Mouse (Mus musculus) CH12.LX (cell line): ENCODE measurements around the gene Tmem97. TPM values are rescaled to one million over a fixed set of nuclear protein-coding genes. Genes with fewer than 3 reads are reported as not detected.

Source experiments
- DNase-seq: peaks from one replicate; pipeline ENCODE4 v3.0.0-alpha.2; 2013; ENCODE audit errors: extremely low read depth
- H3K27ac ChIP-seq: 2 replicates; pipeline ENCODE4 v1.5.1; 2012; ENCODE audit warnings: low read depth, mild to moderate bottlenecking, control low read depth, moderate library complexity; ENCODE audit not compliant: insufficient read depth
- H3K27me3 ChIP-seq: replicated peaks from 2 replicates; pipeline ENCODE3; 2012; ENCODE audit warnings: inconsistent platforms
- H3K36me3 ChIP-seq, 2 experiments: replicated peaks in 1 of 2; 2 replicates each; pipeline versions ENCODE3 to v1.6.1; 2012; ENCODE audit warnings: inconsistent platforms in 1 of 2, low read length in 1 of 2, mild to moderate bottlenecking in 1 of 2, mixed read lengths in 1 of 2, moderate library complexity in 1 of 2; ENCODE audit not compliant: control insufficient read depth in 1 of 2, insufficient read depth in 1 of 2
- H3K4me1 ChIP-seq, 2 experiments: 2 replicates each; pipeline ENCODE4 v1.6.1; 2012; ENCODE audit warnings: inconsistent platforms in 1 of 2, moderate library complexity in 1 of 2; ENCODE audit not compliant: insufficient read depth in 2 of 2, control insufficient read depth in 1 of 2
- H3K4me2 ChIP-seq: 2 replicates; pipeline ENCODE4 v1.6.1; 2012; ENCODE audit warnings: low read depth, mild to moderate bottlenecking, control low read depth; ENCODE audit not compliant: poor library complexity, insufficient read depth, severe bottlenecking
- H3K4me3 ChIP-seq, 3 experiments: fragments of 150-350 bp in 1 of 3; sonication (generic) in 1 of 3; replicated peaks in 1 of 3; 2 replicates each; pipeline versions ENCODE3 to v1.5.1; 2011 to 2012; ENCODE audit warnings: low read depth in 2 of 3, low read length in 2 of 3, mild to moderate bottlenecking in 2 of 3, moderate library complexity in 2 of 3, control low read depth in 1 of 3, improper control_type of control experiment in 1 of 3, inconsistent platforms in 1 of 3, mixed read lengths in 1 of 3; ENCODE audit not compliant: poor library complexity in 1 of 3
- H3K79me2 ChIP-seq: replicated peaks from 2 replicates; pipeline ENCODE4 v1.6.1; 2012; ENCODE audit warnings: mild to moderate bottlenecking, moderate library complexity; ENCODE audit not compliant: control insufficient read depth, poor library complexity, insufficient read depth, severe bottlenecking; ENCODE audit errors: extremely low read depth
- H3K9ac ChIP-seq: 2 replicates; pipeline ENCODE4 v1.6.1; 2012; ENCODE audit warnings: low read depth, mild to moderate bottlenecking, control low read depth, moderate library complexity; ENCODE audit not compliant: insufficient read depth
- H3K9me3 ChIP-seq: replicated peaks from 2 replicates; pipeline ENCODE3; 2012; ENCODE audit warnings: low read length, inconsistent platforms, mixed read lengths
- CHD2 ChIP-seq: IDR thresholded peaks from 2 replicates; pipeline ENCODE4 v1.6.1; 2011; ENCODE audit warnings: low read length, improper control_type of control experiment
- ELF1 ChIP-seq: IDR thresholded peaks from 2 replicates; pipeline ENCODE4 v1.6.1; 2014; ENCODE audit warnings: low read depth, mild to moderate bottlenecking, inconsistent platforms, low read length, improper control_type of control experiment
- ETS1 ChIP-seq: conservative IDR thresholded peaks from 2 replicates; pipeline ENCODE4 v1.6.1; 2012; ENCODE audit warnings: low read depth, mild to moderate bottlenecking, inconsistent platforms, low read length, improper control_type of control experiment, moderate library complexity
- GABPA ChIP-seq: IDR thresholded peaks from 2 replicates; pipeline ENCODE4 v1.6.1; 2012; ENCODE audit warnings: low read depth, low read length, improper control_type of control experiment, inconsistent platforms; ENCODE audit not compliant: insufficient replicate concordance
- JUN ChIP-seq: IDR thresholded peaks from 2 replicates; pipeline ENCODE4 v1.6.1; 2011; ENCODE audit warnings: low read depth, mild to moderate bottlenecking, low read length, improper control_type of control experiment, moderate library complexity; ENCODE audit not compliant: insufficient read depth
- KAT2A ChIP-seq: IDR thresholded peaks from 2 replicates; pipeline ENCODE4 v1.6.1; 2012; ENCODE audit warnings: low read length, improper control_type of control experiment, inconsistent platforms; ENCODE audit not compliant: insufficient replicate concordance
- MAFK ChIP-seq: IDR thresholded peaks from 2 replicates; pipeline ENCODE4 v1.6.1; 2011; ENCODE audit warnings: low read length, improper control_type of control experiment; ENCODE audit not compliant: insufficient replicate concordance
- MAZ ChIP-seq: IDR thresholded peaks from 2 replicates; pipeline ENCODE4 v1.6.1; 2012; ENCODE audit warnings: low read depth, mild to moderate bottlenecking, inconsistent platforms, low read length, improper control_type of control experiment, moderate library complexity
- MEF2A ChIP-seq: IDR thresholded peaks from 2 replicates; pipeline ENCODE4 v1.6.1; 2014; ENCODE audit warnings: low read depth, mild to moderate bottlenecking, inconsistent platforms, low read length, improper control_type of control experiment, borderline replicate concordance
- NELFE ChIP-seq: IDR thresholded peaks from 2 replicates; pipeline ENCODE4 v1.6.1; 2011; ENCODE audit warnings: low read depth, low read length, improper control_type of control experiment
- NRF1 ChIP-seq: IDR thresholded peaks from 2 replicates; pipeline ENCODE4 v1.6.1; 2014; ENCODE audit warnings: low read depth, mild to moderate bottlenecking, inconsistent platforms, low read length, improper control_type of control experiment, moderate library complexity
- PAX5 ChIP-seq: IDR thresholded peaks from 2 replicates; pipeline ENCODE4 v1.6.1; 2012; ENCODE audit warnings: low read length, inconsistent platforms, mixed read lengths
- POLR2A ChIP-seq: IDR thresholded peaks from 2 replicates; pipeline ENCODE4 v1.6.1; 2011; ENCODE audit warnings: low read depth, mild to moderate bottlenecking, improper control_type of control experiment, low read length
- POLR2AphosphoS2 ChIP-seq: IDR thresholded peaks from 2 replicates; pipeline ENCODE4 v1.6.1; 2011; ENCODE audit warnings: low read depth, low read length, improper control_type of control experiment
- RAD21 ChIP-seq: IDR thresholded peaks from 2 replicates; pipeline ENCODE4 v1.6.1; 2011; ENCODE audit warnings: low read depth, mild to moderate bottlenecking, low read length, improper control_type of control experiment, moderate library complexity
- RCOR1 ChIP-seq: conservative IDR thresholded peaks from 2 replicates; pipeline ENCODE4 v1.6.1; 2012; ENCODE audit warnings: low read depth, mild to moderate bottlenecking, inconsistent platforms, low read length, improper control_type of control experiment
- SIN3A ChIP-seq: IDR thresholded peaks from 2 replicates; pipeline ENCODE4 v1.6.1; 2012; ENCODE audit warnings: low read length, improper control_type of control experiment, inconsistent platforms
- SMC3 ChIP-seq: IDR thresholded peaks from 2 replicates; pipeline ENCODE4 v1.6.1; 2011; ENCODE audit warnings: low read depth, low read length, improper control_type of control experiment
- TBP ChIP-seq: conservative IDR thresholded peaks from 2 replicates; pipeline ENCODE4 v1.6.1; 2011; ENCODE audit warnings: low read depth, low read length, improper control_type of control experiment
- USF1 ChIP-seq: IDR thresholded peaks from 2 replicates; pipeline ENCODE4 v1.6.1; 2014; ENCODE audit warnings: low read depth, mild to moderate bottlenecking, inconsistent platforms, low read length, improper control_type of control experiment
- ZC3H11A ChIP-seq: IDR thresholded peaks from 2 replicates; pipeline ENCODE4 v1.6.1; 2012; ENCODE audit warnings: low read depth, mild to moderate bottlenecking, inconsistent platforms, low read length, improper control_type of control experiment
- ZNF384 ChIP-seq: IDR thresholded peaks from 2 replicates; pipeline ENCODE4 v1.6.1; 2012; ENCODE audit warnings: low read depth, low read length, improper control_type of control experiment, inconsistent platforms
- dilution Hi-C: fragments of 300-500 bp; cut with MboI; formaldehyde crosslinking; loops from 2 replicates; pipeline ENCODE4 v1.14.3; 2020; ENCODE audit warnings: low sequenced_read_pairs; ENCODE audit not compliant: extremely low pct_unique_long_range_greater_than_20kb, extremely low pct_ligation_motif_present
- in situ Hi-C: fragments of 300-500 bp; cut with MboI; formaldehyde crosslinking; loops from 3 replicates; pipeline ENCODE4 v1.14.3; 2019; ENCODE audit warnings: low sequenced_read_pairs, low pct_ligation_motif_present, low pct_unique_long_range_greater_than_20kb, mixed read lengths
- polyA plus RNA-seq: library from polyadenylated mRNA; unstranded; fragments of >175 nt; gene quantifications from 2 replicates; pipeline ENCODE4 v1.2.1, GENCODE M21; 2012; ENCODE audit warnings: low read depth; ENCODE audit not compliant: insufficient read length
- total RNA-seq, 2 experiments: library from RNA; depleted of rRNA; stranded (reverse); fragments of 300-350 nt in 1 of 2; fragments of >200 nt in 1 of 2; gene quantifications; 2 replicates each; pipeline ENCODE4 v1.2.3; 2012 to 2014

Gene Tmem97
- total and polyA plus RNA-seq, 3 experiments = 213 to 347 (median 268) TPM

- DNase-seq = no peak
- H3K4me1 ChIP-seq = 0 out of 4 replicates have a peak, but pooled peaks cover 0 to 3% of the 10 kb centered on the region in 2 experiments
- H3K4me3 ChIP-seq = no peak overlapping the region
- H3K36me3 ChIP-seq = peaks cover 23 to 67% of the 10 kb centered on the region in 2 experiments
- in situ Hi-C loops = loop anchor here (10.0 to 25.0 kb wide), 3 partner anchors 256 to 643 kb away; partner anchors contain the start of gene Lyrm9
- H3K79me2 ChIP-seq = no peaks in the 10 kb centered on the region
- no peaks in the 10 kb centered on the region for H3K27me3 ChIP-seq
- dilution Hi-C loops = no loop called here
- no peak overlapping the region for H3K27ac ChIP-seq
- TF ChIP-seq POLR2AphosphoS2 (no peak), MAFK (no peak), USF1 (no peak), GABPA (no peak), RAD21 (no peak), CHD2 (no peak), MAZ (no peak)
- H3K4me2 ChIP-seq = no peak overlapping the region
- no peak overlapping the region for H3K9ac ChIP-seq
- no peaks in the 10 kb centered on the region for H3K9me3 ChIP-seq
These were observed 18.2 kb upstream of the Tmem97 start for GRCm38 (mm10) chr11:78568827-78569226.

GRCm38 (mm10) chr11:78567614-78568013 lies 17.0 kb upstream of the Tmem97 start:
- Histone ChIP-seq H3K9me3 (no peaks in the 10 kb centered on the region), H3K4me1 (0 out of 4 replicates have a peak, but pooled peaks cover 0 to 3% of the 10 kb centered on the region in 2 experiments), H3K4me3 (no peak overlapping the region), H3K27ac (no peak overlapping the region), H3K4me2 (no peak overlapping the region), H3K9ac (no peak overlapping the region), H3K27me3 (no peaks in the 10 kb centered on the region), H3K36me3 (peaks cover 23 to 59% of the 10 kb centered on the region in 2 experiments), H3K79me2 (no peaks in the 10 kb centered on the region)
- dilution Hi-C loops (no loop called here), in situ Hi-C loops (loop anchor here (10.0 to 25.0 kb wide), 3 partner anchors 257 to 645 kb away; partner anchors contain the start of gene Lyrm9)
- TF ChIP-seq USF1 (no peak), NRF1 (no peak), MAFK (no peak), NELFE (no peak), ELF1 (no peak), TBP (no peak), MEF2A (no peak), PAX5 (no peak), SMC3 (no peak), ZNF384 (no peak), ETS1 (no peak), RCOR1 (no peak), GABPA (no peak), POLR2A (no peak), KAT2A (no peak), JUN (no peak), ZC3H11A (no peak), SIN3A (no peak), RAD21 (no peak), MAZ (no peak)
- DNase-seq = no peak
